Mouse (Mus musculus) liver, postnatal 0 days (tissue): Measurements from ENCODE around the gene Zfp599. TPM values are rescaled to one million over a fixed set of nuclear protein-coding genes. Genes with fewer than 3 reads are reported as not detected.
A peak's percentile ranks its signal among the peaks of the same experiment; 100 is the strongest.
"Not testable (repeated sequence)": the region's sequence is repeated elsewhere in the genome, so short reads cannot be mapped to it uniquely, and the experiment has no call there.

Experiments
- ATAC-seq: fragments of 200-750 bp; cut with Nextera tagmentation; 2 replicates; pipeline ENCODE4 v1.8.0; 2017; ENCODE audit warnings: mild to moderate bottlenecking, moderate library complexity
- DNase-seq: peaks from one replicate; pipeline ENCODE4 v3.0.0-alpha.2; 2016
- H3K27ac ChIP-seq: fragments of 300-500 bp; sonication (generic); 2 replicates; pipeline ENCODE4 v1.5.1; 2014; ENCODE audit warnings: antibody characterized with exemption, moderate library complexity, mild to moderate bottlenecking, low read depth
- H3K27me3 ChIP-seq: fragments of 300-500 bp; sonication (generic); 2 replicates; pipeline ENCODE4 v1.6.1; 2014; ENCODE audit warnings: low read length, control low read depth, mixed read lengths; ENCODE audit not compliant: insufficient read depth
- H3K36me3 ChIP-seq: fragments of 300-500 bp; sonication (generic); replicated peaks from 2 replicates; pipeline ENCODE4 v1.6.1; 2014; ENCODE audit warnings: mild to moderate bottlenecking, control low read depth, low read length, moderate library complexity, mixed read lengths; ENCODE audit not compliant: insufficient read depth
- H3K4me1 ChIP-seq: fragments of 300-500 bp; sonication (generic); 2 replicates; pipeline ENCODE4 v1.6.1; 2014; ENCODE audit warnings: antibody characterized with exemption, mild to moderate bottlenecking, control low read depth; ENCODE audit not compliant: insufficient read depth
- H3K4me2 ChIP-seq: fragments of 300-500 bp; sonication (generic); 2 replicates; pipeline ENCODE4 v1.6.1; 2014; ENCODE audit warnings: low read depth, mild to moderate bottlenecking, low read length, moderate library complexity, mixed read lengths
- H3K4me3 ChIP-seq: fragments of 300-500 bp; sonication (generic); 2 replicates; pipeline ENCODE4 v1.5.1; 2014; ENCODE audit warnings: low read depth, low read length
- H3K9ac ChIP-seq: fragments of 300-500 bp; sonication (generic); replicated peaks from 2 replicates; pipeline ENCODE4 v1.6.1; 2014; ENCODE audit warnings: mild to moderate bottlenecking, moderate library complexity
- H3K9me3 ChIP-seq: fragments of 300-500 bp; sonication (generic); 2 replicates; pipeline ENCODE4 v1.6.1; 2016; ENCODE audit warnings: mild to moderate bottlenecking, control low read depth, low read length, mixed read lengths
- CTCF ChIP-seq: sonication (generic); IDR thresholded peaks from 2 replicates; pipeline ENCODE4 v1.5.1; 2016; ENCODE audit warnings: antibody characterized with exemption, low read depth
- EP300 ChIP-seq: IDR thresholded peaks from 2 replicates; pipeline ENCODE4 v1.6.1; 2016; ENCODE audit warnings: antibody characterized with exemption, low read depth, mild to moderate bottlenecking
- WGBS: fragments of 180-500 bp; shearing (Covaris S2); extraction: QIAGEN DNeasy Blood & Tissue Kit; methylation state at CpG from one replicate; pipeline ENCODE4 v1.1.7; 2014; ENCODE audit not compliant: insufficient replicate concordance; 5-methylcytosine and 5-hydroxymethylcytosine counted together
- polyA plus RNA-seq: library from polyadenylated mRNA; unstranded; fragments of >200 nt; fragmentation: Nextera tagmentation; extraction: Ambion mirVana; gene quantifications from 2 replicates; pipeline ENCODE4 v1.2.1, GENCODE M21; 2015

The Zfp599 gene
- polyA plus RNA-seq = 0.69 and 0.99 TPM in 2 replicates

GRCm38 (mm10) chr9:22259184-22260091 is at the start of gene Zfp599:
Gene Zfp599, minus strand, starts transcription at chr9:22259895.
- Histone ChIP-seq H3K27me3 (no peaks in the 10 kb centered on the region), H3K36me3 (no peaks in the 10 kb centered on the region), H3K27ac (peak within 1 kb of the TSS; percentile 5; the same call in 1 of the 2 replicates), H3K4me1 (0 out of 2 replicates have a peak, but pooled peaks cover 2% of the 10 kb centered on the region), H3K4me2 (peak within 1 kb of the TSS; percentile 92), H3K9ac (peak within 1 kb of the TSS; percentile 79), H3K4me3 (peak within 1 kb of the TSS; percentile 71), H3K9me3 (no peaks in the 10 kb centered on the region)
- DNase-seq (peak; percentile 78), ATAC-seq (peak; percentile 98)
- under 1% methylated on average over 35 of the region's 35 CpGs for WGBS
- no peak for TF ChIP-seq EP300
- TF ChIP-seq CTCF = no peak

- not testable (repeated sequence) for H3K27me3 ChIP-seq, H3K9me3 ChIP-seq, H3K4me1 ChIP-seq, DNase-seq, H3K36me3 ChIP-seq
- H3K9ac ChIP-seq = peak overlapping the region; percentile 94
- WGBS = 7% methylated on average over 8 of the region's 9 CpGs
- H3K27ac ChIP-seq = peak overlapping the region; percentile 51; the same call in 1 of the 2 replicates
- H3K4me2 ChIP-seq = peak overlapping the region; percentile 93
- ATAC-seq = peak; percentile 38; the same call in 1 of the 2 replicates
- peak overlapping the region; percentile 87 for H3K4me3 ChIP-seq
These were observed 48.2 kb upstream of the Zfp599 start for GRCm38 (mm10) chr9:22307920-22308262.

GRCm38 (mm10) chr9:22307156-22307919 is 47.6 kb upstream of the Zfp599 start, which contains the start of gene Zfp810:
Gene Zfp810, minus strand, starts transcription at chr9:22307648.
- H3K4me1 ChIP-seq = peaks cover 7% of the 10 kb centered on the region
- TF ChIP-seq EP300 (no peak), CTCF (no peak)
- H3K4me2 ChIP-seq = peak within 1 kb of the TSS; percentile 93
- H3K27me3 ChIP-seq = no peaks in the 10 kb centered on the region
- peaks cover 10% of the 10 kb centered on the region; the same call in 1 of the 2 replicates for H3K36me3 ChIP-seq
- DNase-seq (peak; percentile 93), ATAC-seq (peak; percentile 99)
- peak within 1 kb of the TSS; percentile 94 for H3K9ac ChIP-seq
- peak within 1 kb of the TSS; percentile 64 for H3K27ac ChIP-seq
- WGBS = under 1% methylated on average over 56 of the region's 56 CpGs
- peaks cover 2% of the 10 kb centered on the region; the same call in 1 of the 2 replicates for H3K9me3 ChIP-seq
- peak within 1 kb of the TSS; percentile 87 for H3K4me3 ChIP-seq

GRCm38 (mm10) chr9:22306726-22307125 is 47.0 kb upstream of the Zfp599 start:
- Histone ChIP-seq H3K27me3 (no peaks in the 10 kb centered on the region), H3K9ac (peak overlapping the region; percentile 94), H3K4me3 (peak overlapping the region; percentile 87), H3K9me3 (no peaks in the 10 kb centered on the region; the same call in 1 of the 2 replicates), H3K36me3 (peaks cover 10% of the 10 kb centered on the region; the same call in 1 of the 2 replicates), H3K27ac (peak overlapping the region; percentile 64), H3K4me1 (peaks cover 7% of the 10 kb centered on the region), H3K4me2 (peak overlapping the region; percentile 93)
- TF ChIP-seq CTCF (no peak), EP300 (no peak)
- 24% methylated on average over 6 of the region's 6 CpGs for WGBS
- DNase-seq = no peak
- no peak for ATAC-seq

GRCm38 (mm10) chr9:22302199-22302598 is 42.5 kb upstream of the Zfp599 start:
- WGBS = 77% methylated on average over 1 of the region's 1 CpGs
- no peaks in the 10 kb centered on the region for H3K27me3 ChIP-seq
- DNase-seq (no peak), ATAC-seq (no peak)
- H3K4me2 ChIP-seq = no peak overlapping the region
- H3K9me3 ChIP-seq = no peaks in the 10 kb centered on the region
- H3K4me1 ChIP-seq = peaks cover 7% of the 10 kb centered on the region
- H3K36me3 ChIP-seq = peaks cover 22% of the 10 kb centered on the region
- no peak overlapping the region for H3K4me3 ChIP-seq
- TF ChIP-seq CTCF (no peak), EP300 (no peak)
- no peak overlapping the region for H3K27ac ChIP-seq
- H3K9ac ChIP-seq = no peak overlapping the region

- no peaks in the 10 kb centered on the region for H3K4me1 ChIP-seq
- peaks cover 58% of the 10 kb centered on the region for H3K9me3 ChIP-seq
- peaks cover 65% of the 10 kb centered on the region for H3K36me3 ChIP-seq
- H3K4me3 ChIP-seq = no peak overlapping the region
- no peak overlapping the region for H3K4me2 ChIP-seq
- WGBS = 93% methylated on average over 4 of the region's 4 CpGs
- DNase-seq (no peak), ATAC-seq (no peak)
- H3K27ac ChIP-seq = no peak overlapping the region
- TF ChIP-seq CTCF = no peak
- no peak for TF ChIP-seq EP300
- H3K27me3 ChIP-seq = no peaks in the 10 kb centered on the region
- no peak overlapping the region for H3K9ac ChIP-seq
These were observed 19.0 kb upstream of the Zfp599 start for GRCm38 (mm10) chr9:22278733-22279132.
